Mouse (Mus musculus) midbrain, embryonic 12.5 days (tissue): ENCODE measurements at regions not wholly inside any gene's neighbourhood (a gene's known extent, or its start where the extent isn't known, plus 50 kb on each side); places are given as distances from the start of the nearest gene placed in this dataset.

Experiments used
- ATAC-seq: fragments of 200-750 bp; cut with Nextera tagmentation; 2 replicates; pipeline ENCODE4 v1.8.0; 2017; ENCODE audit warnings: low read depth, moderate TSS enrichment, moderate library complexity; ENCODE audit not compliant: low FRiP score
- H3K27ac ChIP-seq: fragments of 300-500 bp; sonication (generic); replicated peaks from 2 replicates; pipeline ENCODE4 v1.5.1; 2016; ENCODE audit warnings: mild to moderate bottlenecking
- H3K27me3 ChIP-seq: fragments of 300-500 bp; sonication (generic); 2 replicates; pipeline ENCODE4 v1.6.1; 2016; ENCODE audit warnings: mild to moderate bottlenecking
- H3K36me3 ChIP-seq: fragments of 300-500 bp; sonication (generic); 2 replicates; pipeline ENCODE4 v1.6.1; 2016
- H3K4me1 ChIP-seq: fragments of 300-500 bp; sonication (generic); 2 replicates; pipeline ENCODE4 v1.6.1; 2016
- H3K4me2 ChIP-seq: fragments of 300-500 bp; sonication (generic); replicated peaks from 2 replicates; pipeline ENCODE4 v1.6.1; 2016; ENCODE audit warnings: mild to moderate bottlenecking, moderate library complexity
- H3K4me3 ChIP-seq: fragments of 300-500 bp; sonication (generic); 2 replicates; pipeline ENCODE4 v1.5.1; 2016; ENCODE audit warnings: mild to moderate bottlenecking
- H3K9ac ChIP-seq: fragments of 300-500 bp; sonication (generic); replicated peaks from 2 replicates; pipeline ENCODE4 v1.6.1; 2016; ENCODE audit warnings: mild to moderate bottlenecking, moderate library complexity
- H3K9me3 ChIP-seq: fragments of 300-500 bp; sonication (generic); 2 replicates; pipeline ENCODE4 v1.6.1; 2016; ENCODE audit warnings: mild to moderate bottlenecking
- WGBS: fragments of 180-500 bp; shearing (Covaris S2); methylation state at CpG from one replicate; pipeline ENCODE4 v1.1.7; 2016; 5-methylcytosine and 5-hydroxymethylcytosine counted together

GRCm38 (mm10) chr17:4738717-4739485 is 255.2 kb upstream of the Arid1b start:
- H3K27ac ChIP-seq: no peak overlapping the region

DNA sequence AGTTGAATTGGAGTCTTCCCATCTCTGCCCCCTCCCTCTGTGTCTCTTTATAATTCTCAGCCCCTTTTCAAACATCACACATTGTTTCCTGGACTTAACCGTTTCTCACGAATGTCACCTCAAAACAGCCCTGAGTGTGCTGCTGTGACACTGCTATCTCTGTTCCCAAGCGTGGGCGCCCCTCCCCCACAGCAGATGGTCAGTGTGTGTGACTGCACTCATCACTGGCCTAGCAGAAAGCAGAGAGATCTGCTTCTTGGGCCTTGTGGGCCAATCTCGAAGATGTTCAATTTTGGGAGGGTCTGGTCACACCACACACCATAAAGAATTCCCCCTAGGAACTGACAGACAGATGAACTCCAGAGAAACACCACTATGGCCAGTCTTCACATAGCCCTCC is 253.3 kb upstream of the Arid1b start:
- no peaks in the 10 kb centered on the region for H3K9me3 ChIP-seq
- 36% methylated on average over 5 of the region's 5 CpGs for WGBS
- no peak overlapping the region for H3K4me2 ChIP-seq
- H3K4me3 ChIP-seq: no peak overlapping the region
- ATAC-seq: no peak
- H3K27me3 ChIP-seq: peaks cover 3% of the 10 kb centered on the region
- H3K36me3 ChIP-seq: no peaks in the 10 kb centered on the region
- H3K27ac ChIP-seq: no peak overlapping the region
- H3K4me1 ChIP-seq: peaks cover 13% of the 10 kb centered on the region
- no peak overlapping the region for H3K9ac ChIP-seq

More at GRCm38 (mm10) chr17:4738717-4739485, 255.2 kb upstream of the Arid1b start:
- 5% methylated on average over 7 of the region's 7 CpGs for WGBS
- Histone ChIP-seq H3K4me3 (no peak overlapping the region), H3K9ac (no peak overlapping the region; the same call in 1 of the 2 replicates), H3K4me2 (no peak overlapping the region), H3K36me3 (no peaks in the 10 kb centered on the region), H3K9me3 (no peaks in the 10 kb centered on the region), H3K4me1 (peaks cover 13% of the 10 kb centered on the region), H3K27me3 (peaks cover 3% of the 10 kb centered on the region)
- ATAC-seq: 0 out of 2 replicates have a peak, but pooled peaks have one; percentile 16

DNA sequence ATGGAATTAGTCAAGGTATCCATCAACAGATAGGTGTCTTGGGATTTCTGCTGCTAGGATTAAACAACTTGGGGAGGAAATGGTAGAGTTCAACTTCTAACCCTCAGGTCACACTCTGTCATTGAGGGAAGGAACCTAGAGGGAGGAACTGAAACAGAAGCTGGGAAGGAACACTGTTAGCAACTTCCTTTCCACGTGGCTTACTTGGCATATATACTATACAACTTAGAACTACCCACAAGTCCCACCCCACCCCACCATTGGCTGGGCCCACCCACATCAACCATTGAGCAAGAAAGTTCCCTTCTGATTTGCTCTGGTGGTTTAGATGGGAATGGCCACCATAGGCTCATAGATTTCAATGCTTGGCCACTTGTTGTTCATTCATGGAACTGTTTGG is 251.8 kb upstream of the Arid1b start:
- Histone ChIP-seq H3K9ac (no peak overlapping the region), H3K4me3 (no peak overlapping the region), H3K4me1 (peaks cover 13% of the 10 kb centered on the region), H3K4me2 (no peak overlapping the region), H3K27me3 (peaks cover 3% of the 10 kb centered on the region), H3K9me3 (no peaks in the 10 kb centered on the region), H3K36me3 (no peaks in the 10 kb centered on the region), H3K27ac (no peak overlapping the region)
- 68% methylated on average over 1 of the region's 1 CpGs for WGBS
- ATAC-seq: no peak

- Histone ChIP-seq H3K9ac (no peak overlapping the region), H3K4me1 (peaks cover 5% of the 10 kb centered on the region; the same call in 1 of the 2 replicates), H3K27me3 (peaks cover 19% of the 10 kb centered on the region), H3K9me3 (no peaks in the 10 kb centered on the region), H3K36me3 (no peaks in the 10 kb centered on the region), H3K4me3 (no peak overlapping the region), H3K4me2 (no peak overlapping the region), H3K27ac (no peak overlapping the region)
- WGBS: 88% methylated on average over 6 of the region's 6 CpGs
- ATAC-seq: no peak
Observed at GRCm38 (mm10) chr17:4762956-4763355, 231.2 kb upstream of the Arid1b start.

- H3K4me2 ChIP-seq: no peak overlapping the region
- no peak overlapping the region for H3K9ac ChIP-seq
- ATAC-seq: peak; percentile 51; the same call in 1 of the 2 replicates
- H3K4me3 ChIP-seq: no peak overlapping the region
- H3K36me3 ChIP-seq: no peaks in the 10 kb centered on the region
- H3K4me1 ChIP-seq: peaks cover 5% of the 10 kb centered on the region; the same call in 1 of the 2 replicates
- peaks cover 38% of the 10 kb centered on the region for H3K27me3 ChIP-seq
- no peaks in the 10 kb centered on the region for H3K9me3 ChIP-seq
- WGBS: 27% methylated on average over 5 of the region's 5 CpGs
- H3K27ac ChIP-seq: no peak overlapping the region
Observed at GRCm38 (mm10) chr17:4765723-4766122, 228.4 kb upstream of the Arid1b start.

DNA sequence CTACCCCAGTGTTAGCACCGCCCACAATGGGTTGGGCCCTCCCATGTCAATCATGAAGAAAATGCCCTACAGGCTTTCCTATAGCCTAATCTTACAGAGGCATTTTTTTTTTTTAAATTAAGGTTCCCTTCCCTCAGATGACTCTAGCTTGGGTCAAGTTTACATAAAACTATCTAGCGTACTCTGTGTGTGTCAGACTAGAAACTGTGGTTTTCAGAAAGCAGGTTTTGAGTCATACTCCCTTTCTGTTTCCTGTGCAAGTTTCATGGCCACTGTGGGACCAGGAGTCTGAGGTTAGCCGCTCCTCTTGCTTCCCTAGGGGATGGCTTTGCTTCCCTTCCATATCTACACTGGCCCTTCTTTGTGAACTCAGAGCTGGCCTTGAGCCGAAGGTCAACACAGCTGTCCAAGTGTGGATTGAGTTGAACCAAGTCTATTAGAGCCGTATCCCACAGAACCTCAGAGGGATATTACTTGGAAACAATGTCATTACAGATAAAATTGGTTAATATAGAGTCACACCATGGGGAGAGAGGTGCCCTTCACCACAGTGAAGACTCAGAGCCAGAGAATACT is 226.1 kb upstream of the Arid1b start:
- Histone ChIP-seq H3K27ac (no peak overlapping the region), H3K4me3 (no peak overlapping the region), H3K4me1 (peaks cover 11% of the 10 kb centered on the region; the same call in 1 of the 2 replicates), H3K36me3 (no peaks in the 10 kb centered on the region), H3K4me2 (no peak overlapping the region), H3K9me3 (no peaks in the 10 kb centered on the region), H3K9ac (no peak overlapping the region), H3K27me3 (peaks cover 30% of the 10 kb centered on the region)
- 90% methylated on average over 5 of the region's 5 CpGs for WGBS
- no peak for ATAC-seq

- ATAC-seq: no peak
- Histone ChIP-seq H3K27ac (no peak overlapping the region), H3K4me1 (peaks cover 8% of the 10 kb centered on the region; the same call in 1 of the 2 replicates), H3K4me2 (no peak overlapping the region), H3K27me3 (peaks cover 29% of the 10 kb centered on the region), H3K9me3 (no peaks in the 10 kb centered on the region), H3K36me3 (no peaks in the 10 kb centered on the region), H3K9ac (no peak overlapping the region), H3K4me3 (no peak overlapping the region)
- 76% methylated on average over 4 of the region's 4 CpGs for WGBS
Observed at GRCm38 (mm10) chr17:4769284-4769683, 224.8 kb upstream of the Arid1b start.

DNA sequence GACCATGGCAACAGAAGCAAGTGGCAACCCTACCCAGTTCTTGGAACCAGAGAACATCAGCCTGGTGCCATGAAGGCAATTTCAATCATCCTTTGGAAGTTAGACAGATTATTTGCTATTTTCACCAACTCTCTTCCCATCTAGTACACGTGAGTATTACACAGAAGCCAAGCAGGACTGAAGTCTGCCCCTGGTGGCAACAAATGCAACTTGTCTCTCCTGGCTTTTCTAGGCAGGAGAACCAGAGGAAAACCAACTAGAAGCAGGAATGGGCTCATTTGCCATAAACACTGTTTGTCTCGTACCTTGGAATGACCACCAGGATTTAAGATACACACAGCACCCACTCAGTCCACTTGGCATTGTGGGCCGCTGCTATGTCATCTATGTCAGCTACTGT is 224.1 kb upstream of the Arid1b start:
- WGBS: 79% methylated on average over 3 of the region's 3 CpGs
- no peak overlapping the region for H3K4me3 ChIP-seq
- ATAC-seq: no peak
- H3K4me2 ChIP-seq: no peak overlapping the region
- no peaks in the 10 kb centered on the region for H3K9me3 ChIP-seq
- H3K27me3 ChIP-seq: peaks cover 24% of the 10 kb centered on the region
- H3K4me1 ChIP-seq: peaks cover 6% of the 10 kb centered on the region; the same call in 1 of the 2 replicates
- H3K36me3 ChIP-seq: no peaks in the 10 kb centered on the region
- H3K9ac ChIP-seq: no peak overlapping the region
- no peak overlapping the region for H3K27ac ChIP-seq

DNA sequence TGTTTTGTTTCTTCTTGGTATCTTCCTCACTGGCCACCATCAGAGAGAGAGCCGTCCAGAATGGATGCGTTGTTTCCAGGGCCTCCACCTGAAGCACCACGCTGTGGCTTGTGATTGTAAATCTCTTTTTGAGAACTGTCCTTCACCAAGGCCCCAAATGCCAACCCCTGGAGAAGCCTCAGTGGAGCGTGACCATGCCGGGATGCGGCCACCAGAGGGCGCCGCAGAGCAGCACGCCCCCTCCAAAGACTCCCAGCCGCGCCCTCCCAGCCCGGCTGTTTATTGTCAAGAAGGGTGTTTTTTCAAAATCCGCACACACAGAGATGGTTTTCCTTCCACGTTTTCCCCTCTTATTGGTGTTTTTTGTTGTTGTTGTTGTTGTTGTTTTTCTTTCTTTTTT is 216.0 kb upstream of the Arid1b start:
- no peaks in the 10 kb centered on the region for H3K9me3 ChIP-seq
- H3K4me1 ChIP-seq: 0 out of 2 replicates have a peak, but pooled peaks cover 2% of the 10 kb centered on the region
- H3K4me2 ChIP-seq: no peak overlapping the region
- peak; percentile 76; the same call in 1 of the 2 replicates for ATAC-seq
- H3K27ac ChIP-seq: no peak overlapping the region
- WGBS: 3% methylated on average over 14 of the region's 14 CpGs
- H3K9ac ChIP-seq: no peak overlapping the region
- H3K27me3 ChIP-seq: peaks cover 15% of the 10 kb centered on the region; the same call in 1 of the 2 replicates
- H3K36me3 ChIP-seq: no peaks in the 10 kb centered on the region
- no peak overlapping the region for H3K4me3 ChIP-seq

- Histone ChIP-seq H3K4me1 (0 out of 2 replicates have a peak, but pooled peaks cover 2% of the 10 kb centered on the region), H3K9me3 (no peaks in the 10 kb centered on the region), H3K27ac (no peak overlapping the region), H3K4me3 (no peak overlapping the region), H3K4me2 (no peak overlapping the region), H3K27me3 (peaks cover 15% of the 10 kb centered on the region; the same call in 1 of the 2 replicates), H3K9ac (no peak overlapping the region), H3K36me3 (no peaks in the 10 kb centered on the region)
- no peak for ATAC-seq
- WGBS: 92% methylated on average over 10 of the region's 10 CpGs
Observed at GRCm38 (mm10) chr17:4779017-4779416, 215.1 kb upstream of the Arid1b start.

DNA sequence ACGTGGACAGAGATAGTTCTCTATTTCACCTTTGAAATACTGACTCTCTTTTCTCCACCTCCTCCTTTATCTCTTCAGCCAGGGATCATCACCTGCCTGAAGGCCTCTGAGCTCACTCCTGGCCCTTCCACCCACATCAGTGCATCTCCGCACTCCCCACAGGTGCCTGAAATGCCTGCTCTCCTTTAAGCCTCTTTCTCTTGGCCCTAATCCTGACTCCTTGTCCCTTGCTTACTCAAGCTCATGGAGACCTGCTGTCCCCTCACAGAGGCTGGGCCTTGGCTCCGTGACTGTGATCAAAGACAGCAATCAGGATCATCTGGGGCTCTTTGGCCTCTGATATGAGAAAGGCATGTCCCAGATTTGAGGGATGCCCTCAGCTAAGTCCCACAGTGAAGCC is 212.5 kb upstream of the Arid1b start:
- Histone ChIP-seq H3K4me1 (0 out of 2 replicates have a peak, but pooled peaks cover 2% of the 10 kb centered on the region), H3K27ac (no peak overlapping the region), H3K36me3 (no peaks in the 10 kb centered on the region), H3K27me3 (peaks cover 5% of the 10 kb centered on the region; the same call in 1 of the 2 replicates), H3K9me3 (no peaks in the 10 kb centered on the region), H3K4me2 (no peak overlapping the region), H3K9ac (no peak overlapping the region), H3K4me3 (no peak overlapping the region)
- 87% methylated on average over 3 of the region's 3 CpGs for WGBS
- no peak for ATAC-seq

DNA sequence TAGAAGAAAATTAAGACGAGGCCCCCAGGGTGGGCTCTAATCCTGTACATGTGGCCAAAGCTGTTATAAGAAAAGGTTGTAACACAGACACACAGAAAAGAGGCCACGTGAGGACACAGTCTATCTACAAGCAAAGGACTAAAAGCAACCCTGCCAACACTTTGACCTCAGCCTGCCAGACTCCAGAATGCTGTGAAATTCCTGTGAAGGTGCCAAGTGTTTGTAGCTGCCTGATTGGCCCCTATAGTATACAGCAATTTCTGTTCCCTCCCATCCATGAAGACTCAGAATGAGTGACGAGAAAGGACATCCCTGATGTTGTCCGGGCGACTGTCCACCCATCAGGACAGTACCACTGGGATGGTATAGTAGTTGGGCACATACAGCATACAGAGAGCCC is 209.8 kb upstream of the Arid1b start:
- ATAC-seq: no peak
- Histone ChIP-seq H3K4me3 (no peak overlapping the region), H3K4me1 (no peaks in the 10 kb centered on the region), H3K27ac (no peak overlapping the region), H3K9me3 (no peaks in the 10 kb centered on the region), H3K27me3 (no peaks in the 10 kb centered on the region; the same call in 1 of the 2 replicates), H3K4me2 (no peak overlapping the region), H3K9ac (no peak overlapping the region), H3K36me3 (no peaks in the 10 kb centered on the region)
- WGBS: 79% methylated on average over 5 of the region's 5 CpGs
